Mouse (Mus musculus): ENCODE measurements around the gene Fam83e. TPM values are rescaled to one million over a fixed set of nuclear protein-coding genes. Genes with fewer than 3 reads are reported as not detected.

Gene Fam83e
- total and polyA plus RNA-seq, 3 experiments, result 0.13 to 1.3 (median 0.74) TPM

- Histone ChIP-seq H3K4me1 (ENCODE audit: control insufficient read depth in 1 of 2, insufficient read depth in 2 of 2) (peaks cover 39 to 84% of the 10 kb centered on the region in 2 experiments), H3K27ac (ENCODE audit: insufficient read depth, low read depth) (no peak overlapping the region), H3K9me3 (replicated peaks; ENCODE audit: low read length) (no peaks in the 10 kb centered on the region), H3K79me2 (replicated peaks; ENCODE audit: control insufficient read depth, extremely low read depth, insufficient read depth, poor library complexity, severe bottlenecking) (no peaks in the 10 kb centered on the region), H3K36me3 (replicated peaks in 1 of 2; ENCODE audit: control insufficient read depth in 1 of 2, insufficient read depth in 1 of 2, low read length in 1 of 2) (no peaks in the 10 kb centered on the region), H3K9ac (ENCODE audit: insufficient read depth, low read depth) (no peak overlapping the region), H3K4me3 (replicated peaks in 1 of 3; ENCODE audit: low read depth in 2 of 3, low read length in 2 of 3, poor library complexity in 1 of 3) (no peak overlapping the region), H3K4me2 (ENCODE audit: insufficient read depth, low read depth, poor library complexity, severe bottlenecking) (no peak overlapping the region), H3K27me3 (replicated peaks) (no peaks in the 10 kb centered on the region)
- in situ Hi-C loops (cut with MboI; ENCODE audit: low pct_ligation_motif_present, low pct_unique_long_range_greater_than_20kb, low sequenced_read_pairs) (loop anchor here (10.0 kb wide), 1 partner anchor 222 kb away; the partner anchor contains the start of gene Bax), dilution Hi-C loops (cut with MboI; ENCODE audit: extremely low pct_ligation_motif_present, extremely low pct_unique_long_range_greater_than_20kb, low sequenced_read_pairs) (no loop called here)
- DNase-seq (ENCODE audit: extremely low read depth), result no peak
- TF ChIP-seq SIN3A (IDR thresholded peaks at IDR 0.05; ENCODE audit: low read length), result no peak
Measured at GRCm38 (mm10) chr7:45686841-45687240, 34.2 kb upstream of the Fam83e start.

GRCm38 (mm10) chr7:45689099-45689498, 31.9 kb upstream of the Fam83e start:
- H3K79me2 ChIP-seq (replicated peaks; ENCODE audit: control insufficient read depth, extremely low read depth, insufficient read depth, poor library complexity, severe bottlenecking), result no peaks in the 10 kb centered on the region
- no peaks in the 10 kb centered on the region for H3K9me3 ChIP-seq (replicated peaks; ENCODE audit: low read length)
- no peak for DNase-seq (ENCODE audit: extremely low read depth)
- no peak overlapping the region for H3K4me3 ChIP-seq (replicated peaks in 1 of 3; ENCODE audit: low read depth in 2 of 3, low read length in 2 of 3, poor library complexity in 1 of 3)
- no peak overlapping the region for H3K27ac ChIP-seq (ENCODE audit: insufficient read depth, low read depth)
- no peak overlapping the region for H3K9ac ChIP-seq (ENCODE audit: insufficient read depth, low read depth)
- H3K36me3 ChIP-seq (replicated peaks in 1 of 2; ENCODE audit: control insufficient read depth in 1 of 2, insufficient read depth in 1 of 2, low read length in 1 of 2), result no peaks in the 10 kb centered on the region
- dilution Hi-C loops (cut with MboI; ENCODE audit: extremely low pct_ligation_motif_present, extremely low pct_unique_long_range_greater_than_20kb, low sequenced_read_pairs) (no loop called here), in situ Hi-C loops (cut with MboI; ENCODE audit: low pct_ligation_motif_present, low pct_unique_long_range_greater_than_20kb, low sequenced_read_pairs) (loop anchor here (10.0 kb wide), 1 partner anchor 224 kb away; the partner anchor contains the start of gene Bax)
- H3K27me3 ChIP-seq (replicated peaks), result no peaks in the 10 kb centered on the region
- H3K4me2 ChIP-seq (ENCODE audit: insufficient read depth, low read depth, poor library complexity, severe bottlenecking), result no peak overlapping the region
- 0 out of 2 replicates have a peak, but pooled peaks have one; percentile 8 for TF ChIP-seq BHLHE40 (IDR thresholded peaks at IDR 0.05; ENCODE audit: low read depth, low read length)
- no peak for TF ChIP-seq UBTF (IDR thresholded peaks at IDR 0.05; ENCODE audit: low read depth, low read length)
- H3K4me1 ChIP-seq (ENCODE audit: control insufficient read depth in 1 of 2, insufficient read depth in 2 of 2), result peaks cover 24 to 68% of the 10 kb centered on the region in 2 experiments

- no peak overlapping the region for H3K4me3 ChIP-seq (replicated peaks in 1 of 3; ENCODE audit: low read depth in 2 of 3, low read length in 2 of 3, poor library complexity in 1 of 3)
- H3K4me1 ChIP-seq (ENCODE audit: control insufficient read depth in 1 of 2, insufficient read depth in 2 of 2), result peaks cover 24 to 68% of the 10 kb centered on the region in 2 experiments
- dilution Hi-C loops (cut with MboI; ENCODE audit: extremely low pct_ligation_motif_present, extremely low pct_unique_long_range_greater_than_20kb, low sequenced_read_pairs) (no loop called here), in situ Hi-C loops (cut with MboI; ENCODE audit: low pct_ligation_motif_present, low pct_unique_long_range_greater_than_20kb, low sequenced_read_pairs) (loop anchor here (10.0 kb wide), 1 partner anchor 225 kb away; the partner anchor contains the start of gene Bax)
- H3K27me3 ChIP-seq (replicated peaks), result no peaks in the 10 kb centered on the region
- no peak overlapping the region for H3K9ac ChIP-seq (ENCODE audit: insufficient read depth, low read depth)
- no peaks in the 10 kb centered on the region for H3K36me3 ChIP-seq (replicated peaks in 1 of 2; ENCODE audit: control insufficient read depth in 1 of 2, insufficient read depth in 1 of 2, low read length in 1 of 2)
- H3K79me2 ChIP-seq (replicated peaks; ENCODE audit: control insufficient read depth, extremely low read depth, insufficient read depth, poor library complexity, severe bottlenecking), result no peaks in the 10 kb centered on the region
- H3K27ac ChIP-seq (ENCODE audit: insufficient read depth, low read depth), result peak overlapping the region; percentile 49; the same call in 1 of the 2 replicates
- H3K4me2 ChIP-seq (ENCODE audit: insufficient read depth, low read depth, poor library complexity, severe bottlenecking), result no peak overlapping the region
- H3K9me3 ChIP-seq (replicated peaks; ENCODE audit: low read length), result no peaks in the 10 kb centered on the region
- no peak for DNase-seq (ENCODE audit: extremely low read depth)
- TF ChIP-seq E2F4 (IDR thresholded peaks at IDR 0.05; ENCODE audit: insufficient replicate concordance, low read depth, low read length), result no peak
- TF ChIP-seq ZMIZ1 (IDR thresholded peaks at IDR 0.05; ENCODE audit: low read depth, low read length), result no peak
- no peak for TF ChIP-seq USF2 (conservative IDR thresholded peaks at IDR 0.05; ENCODE audit: low read depth, low read length)
- no peak for TF ChIP-seq ELF1 (IDR thresholded peaks at IDR 0.05; ENCODE audit: low read depth, low read length)
- TF ChIP-seq GABPA (IDR thresholded peaks at IDR 0.05; ENCODE audit: insufficient replicate concordance, low read depth, low read length), result no peak
- TF ChIP-seq CHD1 (IDR thresholded peaks at IDR 0.05; ENCODE audit: low read depth, low read length), result no peak
Measured at GRCm38 (mm10) chr7:45689800-45690199, 31.2 kb upstream of the Fam83e start.
